Mouse (Mus musculus) heart, embryonic 16.5 days (tissue): ENCODE data around the gene Ankrd50. TPM values are rescaled to one million over a fixed set of nuclear protein-coding genes. Genes with fewer than 3 reads are reported as not detected.

ENCODE experiments used
- ATAC-seq: fragments of 200-750 bp; cut with Nextera tagmentation; replicated peaks from 2 replicates; pipeline ENCODE4 v1.8.0; 2017; ENCODE audit warnings: moderate number of reproducible peaks; ENCODE audit not compliant: insufficient read depth, low FRiP score; ENCODE audit errors: extremely low read depth
- H3K27ac ChIP-seq: fragments of 300-500 bp; sonication (generic); 2 replicates; pipeline ENCODE4 v1.5.1; 2014; ENCODE audit warnings: mild to moderate bottlenecking, low read length, control low read depth, moderate library complexity
- H3K27me3 ChIP-seq: fragments of 300-500 bp; sonication (generic); 2 replicates; pipeline ENCODE4 v1.6.1; 2014; ENCODE audit warnings: low read length, mixed read lengths; ENCODE audit not compliant: control insufficient read depth, insufficient read depth
- H3K36me3 ChIP-seq: fragments of 300-500 bp; sonication (generic); 2 replicates; pipeline ENCODE4 v1.6.1; 2014; ENCODE audit not compliant: control insufficient read depth, insufficient read depth
- H3K4me1 ChIP-seq: fragments of 300-500 bp; sonication (generic); 2 replicates; pipeline ENCODE4 v1.6.1; 2014; ENCODE audit warnings: low read length, mixed read lengths; ENCODE audit not compliant: control insufficient read depth, insufficient read depth
- H3K4me2 ChIP-seq: fragments of 300-500 bp; sonication (generic); 2 replicates; pipeline ENCODE4 v1.6.1; 2014; ENCODE audit warnings: low read depth, mild to moderate bottlenecking, control low read depth, low read length
- H3K4me3 ChIP-seq: fragments of 300-500 bp; sonication (generic); 2 replicates; pipeline ENCODE4 v1.5.1; 2014; ENCODE audit warnings: mild to moderate bottlenecking, control low read depth, low read length
- H3K9ac ChIP-seq: fragments of 300-500 bp; sonication (generic); 2 replicates; pipeline ENCODE4 v1.6.1; 2014; ENCODE audit warnings: low read length, control low read depth
- H3K9me3 ChIP-seq: fragments of 300-500 bp; sonication (generic); replicated peaks from 2 replicates; pipeline ENCODE4 v1.6.1; 2016; ENCODE audit warnings: low read length; ENCODE audit not compliant: control insufficient read depth
- WGBS: fragments of 180-500 bp; shearing (Covaris S2); extraction: QIAGEN DNeasy Blood & Tissue Kit; methylation state at CpG from one replicate; pipeline ENCODE4 v1.1.7; 2014; 5-methylcytosine and 5-hydroxymethylcytosine counted together
- polyA plus RNA-seq: library from polyadenylated mRNA; unstranded; fragments of >200 nt; fragmentation: Nextera tagmentation; extraction: Ambion mirVana; gene quantifications from 2 replicates; pipeline ENCODE4 v1.2.1, GENCODE M21; 2015

The Ankrd50 gene
- polyA plus RNA-seq, 1 experiment from 2014 or later, result 12.9 TPM

GRCm38 (mm10) chr3:38496795-38497385 is 12.2 kb upstream of the Ankrd50 start:
- no peaks in the 10 kb centered on the region for H3K4me1 ChIP-seq
- no peak overlapping the region for H3K4me2 ChIP-seq
- H3K27me3 ChIP-seq, result no peaks in the 10 kb centered on the region
- ATAC-seq, result 0 out of 2 replicates have a peak, but pooled peaks have one; percentile 45
- H3K36me3 ChIP-seq, result no peaks in the 10 kb centered on the region
- no peak overlapping the region for H3K9ac ChIP-seq
- no peak overlapping the region for H3K27ac ChIP-seq
- H3K9me3 ChIP-seq, result no peaks in the 10 kb centered on the region
- 71% methylated on average over 3 of the region's 3 CpGs for WGBS
- no peak overlapping the region for H3K4me3 ChIP-seq

GRCm38 (mm10) chr3:38491702-38492101 is 7.1 kb upstream of the Ankrd50 start:
- Histone ChIP-seq H3K36me3 (no peaks in the 10 kb centered on the region), H3K4me3 (no peak overlapping the region), H3K4me2 (no peak overlapping the region), H3K9ac (no peak overlapping the region), H3K27ac (no peak overlapping the region), H3K27me3 (no peaks in the 10 kb centered on the region), H3K4me1 (no peaks in the 10 kb centered on the region), H3K9me3 (no peaks in the 10 kb centered on the region)
- WGBS, result 57% methylated on average over 3 of the region's 3 CpGs
- ATAC-seq, result no peak

DNA sequence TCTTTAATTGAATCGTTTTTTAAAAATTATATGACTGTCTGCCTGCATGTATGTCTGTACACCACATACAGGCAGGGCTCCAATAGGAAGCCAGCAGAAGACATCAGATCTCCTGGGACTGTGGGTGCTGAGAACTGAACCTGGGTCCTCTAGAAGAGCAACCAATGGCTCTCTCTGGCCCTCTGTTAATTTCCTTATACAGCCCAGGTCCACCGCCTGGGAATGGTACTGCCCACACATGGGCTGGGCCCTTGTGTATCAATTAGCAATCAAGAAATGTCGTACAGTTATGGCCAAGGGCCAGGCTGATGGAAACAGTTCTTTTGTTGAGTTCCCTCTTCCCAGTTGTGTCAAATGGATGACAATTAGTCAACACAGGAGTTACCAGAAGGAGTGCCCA is 6.6 kb upstream of the Ankrd50 start:
- no peak for ATAC-seq
- H3K27ac ChIP-seq, result no peak overlapping the region
- 76% methylated on average over 3 of the region's 3 CpGs for WGBS
- no peaks in the 10 kb centered on the region for H3K9me3 ChIP-seq
- H3K36me3 ChIP-seq, result no peaks in the 10 kb centered on the region
- no peak overlapping the region for H3K4me3 ChIP-seq
- H3K27me3 ChIP-seq, result no peaks in the 10 kb centered on the region
- H3K9ac ChIP-seq, result no peak overlapping the region
- H3K4me2 ChIP-seq, result no peak overlapping the region
- H3K4me1 ChIP-seq, result no peaks in the 10 kb centered on the region

GRCm38 (mm10) chr3:38490720-38491119 is 6.1 kb upstream of the Ankrd50 start:
- 45% methylated on average over 2 of the region's 2 CpGs for WGBS

GRCm38 (mm10) chr3:38485107-38485545 is 482 bp upstream of the Ankrd50 start:
- Histone ChIP-seq H3K27me3 (no peaks in the 10 kb centered on the region), H3K27ac (peak overlapping the region; percentile 74; the same call in 1 of the 2 replicates), H3K36me3 (peaks cover 6% of the 10 kb centered on the region), H3K4me3 (peak overlapping the region; percentile 77), H3K4me1 (peaks cover 21% of the 10 kb centered on the region), H3K9ac (peak overlapping the region; percentile 74), H3K9me3 (no peaks in the 10 kb centered on the region), H3K4me2 (peak overlapping the region; percentile 70)
- WGBS, result 3% methylated on average over 26 of the region's 26 CpGs
- ATAC-seq, result no peak

More at GRCm38 (mm10) chr3:38490720-38491119, 6.1 kb upstream of the Ankrd50 start:
- no peaks in the 10 kb centered on the region for H3K4me1 ChIP-seq
- no peaks in the 10 kb centered on the region for H3K27me3 ChIP-seq
- ATAC-seq, result no peak
- no peak overlapping the region for H3K27ac ChIP-seq
- H3K36me3 ChIP-seq, result no peaks in the 10 kb centered on the region
- no peak overlapping the region for H3K4me3 ChIP-seq
- H3K4me2 ChIP-seq, result no peak overlapping the region
- no peaks in the 10 kb centered on the region for H3K9me3 ChIP-seq
- H3K9ac ChIP-seq, result no peak overlapping the region

- no peak for ATAC-seq
- Histone ChIP-seq H3K27me3 (no peaks in the 10 kb centered on the region), H3K4me2 (peak overlapping the region; percentile 82)
Measured at GRCm38 (mm10) chr3:38483551-38483950, 1.1 kb downstream of the Ankrd50 start.

GRCm38 (mm10) chr3:38482749-38483148 is 1.9 kb downstream of the Ankrd50 start:
- Histone ChIP-seq H3K4me3 (peak overlapping the region; percentile 77), H3K27me3 (no peaks in the 10 kb centered on the region), H3K9me3 (no peaks in the 10 kb centered on the region), H3K27ac (peak overlapping the region; percentile 58), H3K9ac (peak overlapping the region; percentile 90), H3K4me1 (peaks cover 34% of the 10 kb centered on the region), H3K36me3 (peaks cover 12% of the 10 kb centered on the region), H3K4me2 (peak overlapping the region; percentile 82)
- no peak for ATAC-seq
- WGBS, result 22% methylated on average over 11 of the region's 11 CpGs

More at GRCm38 (mm10) chr3:38483551-38483950, 1.1 kb downstream of the Ankrd50 start:
- no peaks in the 10 kb centered on the region for H3K9me3 ChIP-seq
- H3K9ac ChIP-seq, result peak overlapping the region; percentile 90
- peaks cover 27% of the 10 kb centered on the region for H3K4me1 ChIP-seq
- peak overlapping the region; percentile 58; the same call in 1 of the 2 replicates for H3K27ac ChIP-seq
- H3K36me3 ChIP-seq, result peaks cover 12% of the 10 kb centered on the region
- peak overlapping the region; percentile 77 for H3K4me3 ChIP-seq
- 19% methylated on average over 10 of the region's 10 CpGs for WGBS

DNA sequence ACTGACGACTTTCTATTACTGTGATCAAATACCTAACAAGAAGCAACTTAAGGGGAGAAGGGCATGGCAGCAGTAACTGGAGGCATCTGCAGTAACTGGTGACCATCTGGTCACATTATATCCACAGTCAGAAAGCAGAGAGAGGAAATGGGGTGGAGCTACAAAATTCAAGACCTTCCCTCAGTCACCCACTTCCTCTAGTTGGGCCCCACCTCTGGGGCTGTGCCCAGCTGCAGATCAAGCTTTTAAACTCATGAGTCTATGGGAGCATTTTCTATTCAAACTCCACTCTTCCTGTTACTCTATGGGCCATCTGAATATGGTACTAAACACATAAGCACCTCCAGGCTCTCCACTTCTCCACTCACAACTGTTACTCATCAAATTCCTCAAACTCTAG is 3.5 kb downstream of the Ankrd50 start:
- H3K4me1 ChIP-seq, result peaks cover 37% of the 10 kb centered on the region
- ATAC-seq, result no peak
- H3K9ac ChIP-seq, result no peak overlapping the region
- no peaks in the 10 kb centered on the region for H3K9me3 ChIP-seq
- 59% methylated on average over 1 of the region's 1 CpGs for WGBS
- no peaks in the 10 kb centered on the region for H3K27me3 ChIP-seq
- peak overlapping the region; percentile 56 for H3K4me2 ChIP-seq
- H3K4me3 ChIP-seq, result peak overlapping the region; percentile 13; the same call in 1 of the 2 replicates
- peaks cover 12% of the 10 kb centered on the region for H3K36me3 ChIP-seq
- no peak overlapping the region for H3K27ac ChIP-seq

DNA sequence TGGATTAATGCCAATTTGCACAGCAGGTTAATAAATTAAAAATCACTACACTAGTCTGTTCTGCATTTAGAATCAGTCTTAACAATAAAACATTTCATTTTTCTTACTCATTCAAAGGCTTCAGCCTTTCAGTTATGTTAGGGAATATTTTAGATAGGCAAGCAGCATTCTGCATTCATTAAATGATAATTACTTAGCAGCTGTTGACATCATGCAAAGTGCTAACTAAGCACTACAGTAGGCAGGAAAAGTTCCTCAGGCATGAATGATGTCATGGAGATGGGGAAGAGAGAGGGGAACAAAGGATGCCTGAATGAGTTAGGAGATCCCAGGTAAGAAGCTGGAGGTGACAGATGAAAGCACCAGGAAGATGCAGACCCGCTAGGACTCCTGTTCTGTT is 6.7 kb downstream of the Ankrd50 start:
- ATAC-seq, result no peak
- no peak overlapping the region for H3K4me2 ChIP-seq
- H3K9me3 ChIP-seq, result no peaks in the 10 kb centered on the region
- no peak overlapping the region for H3K4me3 ChIP-seq
- H3K36me3 ChIP-seq, result peaks cover 11% of the 10 kb centered on the region
- H3K27ac ChIP-seq, result no peak overlapping the region
- H3K9ac ChIP-seq, result no peak overlapping the region
- 61% methylated on average over 1 of the region's 1 CpGs for WGBS
- no peaks in the 10 kb centered on the region for H3K27me3 ChIP-seq
- H3K4me1 ChIP-seq, result peaks cover 44% of the 10 kb centered on the region
